Mouse (Mus musculus): ENCODE measurements around the gene Ndufa13.

- no peak for TF ChIP-seq CTCF (IDR thresholded peaks at IDR 0.05; ENCODE audit: control insufficient read depth, insufficient read depth, insufficient replicate concordance, low read depth, low read length)
- TF ChIP-seq POLR2A (IDR thresholded peaks at IDR 0.05; ENCODE audit: control insufficient read depth, low read depth, low read length) = no peak
Measured at GRCm38 (mm10) chr8:69877396-69877795, 25.0 kb downstream of the Ndufa13 start.
